Mouse (Mus musculus) WW6 (cell line): ENCODE data around the gene Zfp74.
A peak's percentile ranks its signal among the peaks of the same experiment; 100 is the strongest.

Experiments
- DNase-seq: peaks from one replicate; pipeline ENCODE4 v3.0.0-alpha.2; 2013; ENCODE audit warnings: low read depth, low spot score

The Zfp74 gene

GRCm38 (mm10) chr7:29944201-29944600 is 9.7 kb downstream of the Zfp74 start:
- DNase-seq, result peak; percentile 46

- DNase-seq, result no peak
Measured at GRCm38 (mm10) chr7:29943720-29944119, 10.2 kb downstream of the Zfp74 start.

DNA sequence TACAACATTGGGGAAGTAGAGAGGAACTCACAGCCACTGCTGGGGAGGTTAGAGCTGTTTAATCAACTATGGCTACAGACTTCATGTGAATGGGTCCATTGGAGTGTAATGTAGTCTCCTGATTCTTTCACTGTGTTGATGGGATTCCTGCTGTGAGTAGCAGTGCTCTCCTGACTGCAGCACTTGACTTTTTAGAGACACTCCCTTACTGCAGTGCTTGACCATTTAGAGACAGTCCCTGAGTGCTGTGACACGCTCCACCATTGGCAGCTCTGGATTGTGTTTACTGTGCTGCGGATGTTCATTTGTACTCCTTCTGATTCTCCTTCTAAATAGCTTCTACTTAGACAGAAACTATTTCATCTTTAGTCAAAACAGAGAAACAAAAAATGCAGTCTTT is 11.1 kb downstream of the Zfp74 start:
- DNase-seq, result no peak

GRCm38 (mm10) chr7:29941027-29941426 is 12.9 kb downstream of the Zfp74 start:
- DNase-seq, result no peak

GRCm38 (mm10) chr7:29938856-29939255 is 15.0 kb downstream of the Zfp74 start:
- no peak for DNase-seq

GRCm38 (mm10) chr7:29922780-29923179 is 31.1 kb downstream of the Zfp74 start:
- DNase-seq, result no peak

- peak; percentile 42 for DNase-seq
Measured at GRCm38 (mm10) chr7:29921439-29922093, 32.3 kb downstream of the Zfp74 start.

GRCm38 (mm10) chr7:29918062-29918453 is 35.8 kb downstream of the Zfp74 start:
- no peak for DNase-seq

GRCm38 (mm10) chr7:29917371-29918061 is 36.4 kb downstream of the Zfp74 start:
- DNase-seq, result no peak

GRCm38 (mm10) chr7:29912172-29912571 is 41.7 kb downstream of the Zfp74 start:
- DNase-seq, result no peak

DNA sequence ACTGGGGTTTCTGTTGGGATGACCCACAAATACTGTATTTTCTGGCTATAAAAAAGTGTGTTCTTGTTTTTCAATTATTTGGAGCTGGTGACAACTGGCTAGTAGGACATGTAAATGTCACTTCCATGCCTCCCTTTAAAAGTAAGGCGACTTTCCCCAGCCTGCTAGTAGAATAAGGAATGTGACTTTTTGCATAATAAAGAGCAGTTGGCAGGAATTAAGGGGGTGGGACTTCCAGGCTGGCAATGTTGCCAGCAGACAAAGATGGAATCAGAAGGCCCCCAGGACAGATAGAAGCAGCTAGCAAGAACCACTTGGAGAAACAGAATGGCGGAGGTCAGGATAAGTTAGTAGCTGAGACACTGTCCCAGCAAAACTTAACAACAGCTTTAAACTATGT is 43.6 kb downstream of the Zfp74 start:
- no peak for DNase-seq

DNA sequence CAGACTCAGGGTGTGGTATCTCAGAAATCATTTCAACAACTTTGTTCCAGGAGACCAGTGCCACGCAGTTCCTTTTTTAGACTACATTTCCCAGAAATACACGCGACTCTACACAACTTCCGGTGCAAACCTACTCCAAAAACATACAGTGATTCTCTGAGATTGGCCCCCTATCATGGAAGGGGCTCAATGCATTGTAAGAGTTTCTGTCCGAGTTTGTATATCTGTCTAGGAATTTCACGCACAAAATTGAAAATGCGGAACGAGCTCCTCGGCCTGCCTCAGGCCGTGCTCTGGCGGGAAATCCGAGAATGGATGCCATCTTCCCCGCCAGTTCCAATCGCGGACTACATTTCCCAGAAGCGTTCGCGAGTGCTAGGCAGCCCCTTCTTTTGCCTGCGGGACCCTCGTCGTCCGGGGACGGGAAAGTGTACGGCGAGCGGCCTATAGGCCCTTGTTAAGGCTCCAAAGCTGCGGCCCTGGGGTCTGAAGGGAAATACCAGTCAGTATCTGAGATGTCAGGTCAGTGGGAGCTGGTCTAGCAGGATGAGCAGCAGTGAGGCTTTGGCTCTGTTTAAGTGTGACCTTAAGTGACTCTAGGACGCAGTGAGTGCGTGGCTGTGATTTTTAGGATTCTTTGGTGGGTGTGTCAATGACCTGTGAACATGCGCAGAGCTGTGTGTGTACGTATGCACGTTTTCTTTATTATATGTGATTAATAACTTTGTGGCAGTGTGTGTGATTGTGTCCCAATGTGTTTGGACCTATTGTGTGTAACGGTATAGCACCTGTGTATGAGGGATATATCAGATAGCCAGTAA is 45.5 kb downstream of the Zfp74 start, which contains the start of gene Zfp383:
TSS of gene Zfp383 (plus strand) at position 94 of the 821 bp plus-strand sequence.
- DNase-seq, result peak; percentile 68

DNA sequence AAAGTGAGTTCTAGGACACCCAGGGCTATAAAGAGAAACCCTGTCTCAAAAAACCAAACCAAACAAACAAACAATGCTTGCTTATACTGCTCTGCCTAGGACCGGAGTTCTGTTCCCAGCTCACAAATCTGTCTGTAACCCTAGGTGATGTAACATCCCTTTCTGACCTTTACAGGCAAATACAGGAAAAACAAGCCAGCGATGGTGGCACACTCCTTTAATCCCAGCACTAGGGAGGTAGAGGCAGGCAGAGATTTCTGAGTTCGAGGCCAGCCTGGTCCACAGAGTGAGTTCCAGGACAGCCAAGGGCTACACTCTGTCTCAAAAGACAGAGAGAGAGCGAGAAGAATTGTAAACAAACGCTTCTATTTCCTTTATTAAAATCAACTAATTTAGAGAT is 46.7 kb downstream of the Zfp74 start:
- no peak for DNase-seq

DNA sequence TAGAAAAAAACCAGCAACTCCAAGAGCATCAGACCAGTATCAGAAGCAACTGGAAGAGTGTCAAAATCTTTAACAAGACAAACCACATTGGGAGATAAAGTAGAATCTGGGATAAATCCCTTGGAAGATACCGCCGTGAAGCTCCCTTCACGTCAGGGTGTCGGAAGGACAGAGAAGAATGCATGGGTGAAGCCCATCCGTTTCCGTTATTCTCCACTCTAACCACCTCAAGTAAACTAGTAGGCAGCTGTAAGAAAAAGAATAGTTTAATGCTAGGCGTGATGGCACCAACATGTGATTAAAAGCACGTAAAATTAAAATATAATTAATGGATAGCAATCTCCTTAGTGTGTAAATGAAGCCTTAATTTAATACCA is 47.2 kb downstream of the Zfp74 start:
- DNase-seq, result no peak

GRCm38 (mm10) chr7:29905966-29906681 is 47.8 kb downstream of the Zfp74 start, which contains the start of gene Zfp27:
Zfp27 (minus strand) TSS chr7:29906572.
- peak; percentile 87 for DNase-seq

GRCm38 (mm10) chr7:29904101-29904500 is 49.8 kb downstream of the Zfp74 start:
- no peak for DNase-seq

- no peak for DNase-seq
Measured at GRCm38 (mm10) chr7:29898351-29898750, 55.5 kb downstream of the Zfp74 start.

GRCm38 (mm10) chr7:29892756-29893155 is 61.1 kb downstream of the Zfp74 start:
- DNase-seq, result no peak

DNA sequence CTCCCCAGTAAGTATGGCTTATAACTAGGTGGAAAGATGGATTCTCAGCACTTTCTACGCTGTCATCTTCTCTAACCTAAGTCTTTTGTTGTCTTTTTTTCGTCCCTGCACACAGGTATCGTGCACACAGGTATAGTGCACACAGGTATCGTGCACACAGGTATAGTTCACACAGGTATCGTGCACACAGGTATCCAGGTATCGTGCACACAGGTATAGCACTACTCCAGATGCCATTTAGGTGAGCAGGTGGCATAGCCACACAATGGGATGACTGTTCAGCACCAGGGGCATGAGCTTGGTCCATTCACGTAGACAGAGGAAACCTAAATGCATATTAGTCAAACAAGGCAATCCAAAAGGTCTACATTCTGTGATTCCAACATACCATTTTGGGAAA is 63.4 kb downstream of the Zfp74 start:
- DNase-seq, result no peak

- no peak for DNase-seq
Measured at GRCm38 (mm10) chr7:29880916-29881315, 73.0 kb downstream of the Zfp74 start.
